Mouse (Mus musculus) cerebellum, adult 8-10 months (tissue): ENCODE data around the gene Gm10322.

ENCODE experiments used
- DNase-seq: peaks from one replicate; pipeline ENCODE4 v3.0.0; 2022

The Gm10322 gene

GRCm38 (mm10) chr10:59602891-59603290 is 13.0 kb upstream of the Gm10322 start:
- peak; percentile 47 for DNase-seq

DNA sequence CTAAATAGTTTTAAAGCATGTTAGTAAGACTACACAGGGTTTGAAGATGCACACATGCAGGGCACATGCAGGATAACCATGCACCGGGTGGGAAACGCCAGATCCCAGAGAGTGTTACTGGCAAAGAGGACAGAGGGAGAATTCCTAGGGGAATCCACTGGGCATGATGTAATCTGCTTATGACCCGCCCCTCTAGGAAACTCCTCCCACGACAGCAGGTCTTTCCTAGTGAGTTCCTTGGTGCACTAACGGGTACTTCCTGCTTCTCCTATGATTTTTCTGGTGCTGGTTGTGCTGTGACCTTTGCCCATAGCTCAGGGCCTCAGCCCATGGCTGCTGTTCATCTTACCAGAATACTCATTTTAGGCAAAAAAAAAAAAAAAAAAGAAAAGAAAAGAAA is 12.0 kb upstream of the Gm10322 start:
- DNase-seq, result no peak

DNA sequence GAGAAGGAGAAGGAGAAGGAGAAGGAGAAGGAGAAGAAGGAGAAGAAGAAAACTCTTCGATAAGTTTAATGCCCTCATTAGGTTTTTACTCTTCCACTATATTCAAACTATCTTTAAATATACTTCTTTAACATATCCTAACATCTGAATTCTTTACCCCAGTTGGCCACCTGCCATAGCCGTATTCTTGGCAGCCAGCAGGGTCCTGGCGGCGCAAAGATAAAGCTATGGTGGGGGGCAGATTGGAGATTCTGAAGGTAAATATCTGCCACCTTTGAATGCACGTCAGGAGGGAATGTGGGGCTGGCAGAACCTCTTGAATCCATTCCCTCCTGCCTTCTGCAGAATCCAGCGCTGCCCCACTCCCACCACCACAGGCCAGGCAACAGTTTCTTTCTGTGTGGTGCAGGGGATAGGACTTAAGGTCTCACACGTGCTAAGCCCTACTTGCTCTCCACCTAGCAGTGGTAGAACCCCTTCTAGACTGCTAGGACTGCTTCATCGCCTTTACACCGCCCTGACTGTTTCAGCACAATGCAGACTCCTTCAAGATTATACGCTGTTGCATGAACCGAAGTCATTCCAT is 10.9 kb upstream of the Gm10322 start:
- no peak for DNase-seq

DNA sequence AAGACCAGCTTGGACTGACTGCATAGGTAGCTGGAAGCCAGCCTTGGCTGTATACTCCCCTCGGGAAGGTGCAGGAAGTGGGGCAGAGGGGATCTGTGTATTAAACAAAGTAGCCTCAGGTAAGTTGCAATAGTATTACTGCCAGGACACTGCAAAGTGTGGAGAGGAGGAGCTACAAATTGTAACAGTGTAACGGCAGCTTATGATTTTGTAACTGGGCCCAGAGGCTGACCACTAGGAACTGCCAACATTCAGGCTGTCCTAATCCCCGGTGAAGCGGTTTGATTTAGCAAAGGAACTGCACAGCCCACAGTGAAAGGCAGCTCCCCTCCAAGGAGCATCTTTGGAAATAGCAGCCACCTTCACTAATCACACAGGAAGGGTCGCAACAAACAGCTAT is 2.6 kb upstream of the Gm10322 start:
- no peak for DNase-seq

GRCm38 (mm10) chr10:59614141-59614540 is 1.7 kb upstream of the Gm10322 start:
- peak; percentile 67 for DNase-seq

GRCm38 (mm10) chr10:59615411-59615810 is 452 bp upstream of the Gm10322 start:
- peak; percentile 46 for DNase-seq

DNA sequence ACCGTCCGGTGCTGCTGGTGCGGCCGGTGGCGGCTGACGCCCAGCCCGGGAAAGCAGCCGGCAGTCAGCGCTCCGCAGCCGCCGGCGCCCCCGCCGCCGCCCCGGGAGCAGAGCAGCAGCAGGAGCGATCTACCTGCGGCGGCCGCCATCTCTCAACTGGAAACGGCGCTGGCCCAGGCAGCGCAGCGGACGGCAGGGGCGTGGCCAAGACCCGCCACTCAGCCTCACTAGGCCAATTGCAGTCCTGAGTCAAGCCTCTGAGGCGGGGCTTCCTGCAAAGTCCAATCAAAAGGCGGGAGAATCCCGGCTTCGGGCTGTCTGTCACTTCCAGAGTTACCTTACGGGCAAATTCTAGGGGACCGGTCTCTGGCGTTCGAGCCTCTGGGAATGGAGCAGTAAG is 659 bp downstream of the Gm10322 start, which contains the start of gene Mcu:
TSS of gene Mcu (minus strand) at position 171 of the 400 bp plus-strand sequence.
- peak; percentile 97 for DNase-seq

DNA sequence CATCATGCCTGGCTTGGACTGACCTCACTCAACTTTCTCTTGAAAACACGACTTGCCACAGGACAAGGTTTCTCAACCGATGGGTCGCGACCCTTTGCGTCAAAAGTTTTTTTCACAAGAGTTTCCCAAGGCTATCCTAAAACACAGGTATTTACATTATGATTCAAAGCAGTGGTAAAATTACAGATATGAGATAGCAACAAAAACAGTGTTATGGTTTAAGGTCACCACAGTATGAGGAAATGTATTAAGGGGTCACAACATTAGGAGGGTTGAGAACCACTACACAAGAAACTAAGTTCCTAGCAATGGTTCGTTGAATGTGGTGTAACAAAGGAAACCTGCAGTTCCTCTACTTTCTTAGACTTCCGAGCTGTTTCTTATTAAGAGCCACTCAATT is 1.9 kb downstream of the Gm10322 start:
- DNase-seq, result no peak

DNA sequence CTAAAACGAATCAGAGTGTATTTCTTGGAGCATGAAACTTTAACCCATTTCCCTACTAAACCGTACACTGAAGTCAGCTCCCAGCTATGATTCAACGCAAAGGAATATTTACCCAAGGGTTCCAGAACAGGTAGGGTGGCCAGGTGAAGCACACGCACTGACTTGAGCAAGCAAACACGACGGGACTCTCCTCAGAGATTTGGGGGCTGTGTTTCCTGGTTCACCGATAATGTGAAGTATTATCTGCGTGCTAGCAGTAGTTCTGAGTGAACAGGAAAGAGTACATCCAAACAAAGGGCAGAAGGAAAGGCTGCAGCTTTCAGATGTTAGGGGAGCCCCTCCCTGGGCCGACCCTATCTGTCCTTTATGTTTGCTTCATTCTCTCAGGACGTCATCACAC is 5.5 kb downstream of the Gm10322 start:
- DNase-seq, result no peak

DNA sequence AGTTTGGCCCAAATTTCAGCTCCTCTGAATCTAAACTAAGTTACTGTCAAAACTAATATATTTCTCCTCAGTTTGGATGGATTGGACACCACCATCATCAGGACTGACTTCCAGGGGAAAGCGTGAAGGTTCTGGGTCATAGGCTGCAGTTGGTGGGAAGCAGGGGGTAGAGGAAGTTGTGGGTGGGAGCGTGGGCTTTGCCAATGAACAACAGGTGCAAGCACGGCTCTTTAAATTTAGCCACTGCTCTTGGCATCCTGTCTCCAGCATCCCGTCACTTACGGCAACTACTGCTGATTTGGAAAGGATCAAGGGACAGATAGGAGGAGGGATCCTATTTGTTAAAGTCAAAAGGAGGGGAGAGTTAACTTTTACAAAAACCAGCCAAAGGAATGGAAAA is 7.6 kb downstream of the Gm10322 start:
- DNase-seq, result peak; percentile 35

- no peak for DNase-seq
Observed at GRCm38 (mm10) chr10:59628641-59629505, 13.0 kb downstream of the Gm10322 start.

GRCm38 (mm10) chr10:59629506-59629782 is 13.6 kb downstream of the Gm10322 start:
- DNase-seq, result no peak

- no peak for DNase-seq
Observed at GRCm38 (mm10) chr10:59636048-59636447, 20.2 kb downstream of the Gm10322 start.

DNA sequence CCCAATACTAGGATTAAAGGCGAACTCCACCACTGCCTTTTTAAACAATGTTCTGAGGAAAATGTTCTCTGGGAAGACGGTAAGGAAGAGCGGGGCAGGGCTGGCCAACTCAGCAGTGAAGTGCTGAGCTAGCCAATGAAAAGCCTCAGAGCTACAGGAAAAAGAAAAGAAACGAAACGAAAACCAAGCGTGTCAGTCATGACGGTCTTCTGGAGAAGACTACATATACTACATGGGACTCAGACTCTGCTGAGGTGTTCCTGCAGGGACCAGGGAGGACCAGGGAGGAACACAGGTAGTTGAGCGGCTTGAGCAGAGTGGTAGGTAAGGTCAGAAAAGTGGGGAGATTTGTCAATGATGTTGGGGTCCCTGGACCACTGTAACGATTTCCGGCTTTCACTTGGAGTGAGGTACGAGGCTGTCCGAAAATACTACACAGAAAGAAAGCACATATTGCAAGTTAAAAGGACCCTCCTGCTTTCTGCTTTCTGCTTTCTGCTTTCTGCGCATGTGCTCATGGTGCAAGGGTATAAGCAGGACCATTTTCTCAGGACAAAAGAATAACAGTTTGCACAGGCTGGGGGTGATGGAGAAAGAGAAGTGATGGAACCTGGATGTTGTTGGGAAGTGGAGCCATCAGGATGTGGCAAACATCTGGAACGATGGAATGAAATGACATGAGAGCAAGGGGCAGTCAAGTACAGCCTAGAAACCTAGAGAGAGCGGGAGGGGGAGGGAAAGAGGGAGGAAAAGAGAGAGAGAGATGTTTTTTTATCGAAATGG is 21.1 kb downstream of the Gm10322 start:
- no peak for DNase-seq

DNA sequence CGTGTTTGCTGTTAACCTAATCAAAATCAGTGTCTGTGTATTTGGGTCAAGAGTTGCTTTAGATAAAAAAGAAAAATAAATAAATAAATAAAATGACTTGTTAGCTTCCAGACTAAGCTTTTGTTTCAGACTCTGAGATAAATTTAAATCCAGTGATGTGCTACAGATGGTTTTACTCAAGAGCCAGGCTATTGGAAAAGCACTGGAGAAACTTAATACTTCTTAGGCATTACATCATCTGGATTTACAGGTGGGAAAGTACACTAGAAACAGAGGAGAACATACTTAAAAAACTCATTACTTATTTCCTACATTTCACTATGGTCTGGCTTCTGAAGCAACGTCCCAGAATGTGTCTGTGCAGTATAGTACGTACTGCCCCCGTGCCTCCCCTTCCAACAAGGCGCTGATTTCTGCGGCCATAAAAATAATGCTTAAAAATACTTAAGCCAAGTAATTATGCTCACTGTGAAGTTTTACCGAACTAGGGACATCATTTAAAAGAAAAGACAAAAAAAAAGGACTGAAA is 21.8 kb downstream of the Gm10322 start:
- DNase-seq, result no peak

DNA sequence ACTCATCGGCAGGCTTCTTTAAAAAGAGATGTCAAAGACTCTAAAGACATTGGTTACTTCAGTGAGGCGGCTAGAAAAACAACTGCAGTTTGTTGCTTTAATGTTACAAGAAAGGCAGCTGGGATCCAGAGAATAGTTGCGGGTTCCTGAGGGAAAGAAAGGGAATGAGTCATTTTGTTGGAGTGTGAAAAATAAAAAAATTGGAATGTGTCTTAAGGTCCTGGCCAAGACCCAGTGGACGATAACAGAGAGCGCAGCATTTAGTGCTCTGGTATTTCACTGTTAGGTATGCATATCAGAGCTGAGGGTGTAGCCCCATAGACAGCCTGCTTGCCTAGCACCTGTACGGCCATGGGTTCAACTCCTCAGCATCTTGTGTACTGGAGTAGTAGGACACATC is 22.7 kb downstream of the Gm10322 start:
- DNase-seq, result no peak

DNA sequence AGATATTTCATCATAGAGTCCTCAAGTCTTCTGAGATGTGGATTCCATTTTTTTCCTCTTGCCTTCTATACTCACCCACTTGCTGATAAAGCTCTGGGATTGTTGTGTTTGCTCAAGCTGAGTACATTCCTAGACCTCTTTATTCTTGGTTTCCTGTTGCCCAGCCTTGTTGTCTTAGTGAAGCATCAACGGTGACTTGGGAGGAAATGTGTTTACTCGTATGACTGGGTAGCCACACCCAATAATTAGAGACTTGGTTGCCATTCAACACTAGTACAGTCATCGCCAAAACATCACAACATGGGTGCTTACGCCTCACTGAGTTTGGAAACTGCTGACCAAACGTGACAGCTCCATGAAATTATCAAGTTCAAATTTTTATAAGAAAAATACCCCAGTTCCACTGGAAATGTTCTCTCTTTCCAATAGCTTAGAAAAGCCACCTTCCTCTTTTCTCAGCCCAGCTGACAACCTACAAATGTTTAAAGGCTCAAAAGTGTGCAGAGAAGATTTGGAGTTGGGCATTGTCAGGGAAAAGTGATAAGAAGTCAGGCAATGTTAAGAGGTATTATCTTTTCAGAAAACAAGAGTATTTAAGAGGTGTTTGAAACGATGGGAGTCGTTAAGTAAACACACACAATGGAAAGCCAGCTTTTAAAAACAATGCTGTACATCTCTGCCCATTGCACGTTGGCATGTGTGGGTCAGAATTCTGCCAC is 27.0 kb downstream of the Gm10322 start:
- no peak for DNase-seq

DNA sequence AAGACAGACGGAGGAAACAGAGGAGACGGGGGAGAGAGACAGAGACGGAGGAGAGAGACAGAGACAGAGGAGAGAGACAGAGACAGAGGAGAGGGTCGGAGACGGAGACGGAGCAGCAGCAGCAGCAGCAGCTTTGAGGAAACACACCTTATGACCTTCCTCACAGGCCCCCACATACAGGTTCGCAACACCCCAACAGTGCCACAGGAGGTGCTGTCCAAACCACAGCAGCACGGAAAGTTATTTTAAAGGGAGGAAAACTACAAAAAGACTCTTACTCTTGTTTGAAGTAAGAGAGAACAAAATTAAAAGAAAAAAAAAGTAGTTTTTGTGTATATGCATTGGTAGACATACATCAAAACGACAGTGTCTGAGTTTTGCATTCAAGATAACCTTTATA is 27.8 kb downstream of the Gm10322 start:
- no peak for DNase-seq

DNA sequence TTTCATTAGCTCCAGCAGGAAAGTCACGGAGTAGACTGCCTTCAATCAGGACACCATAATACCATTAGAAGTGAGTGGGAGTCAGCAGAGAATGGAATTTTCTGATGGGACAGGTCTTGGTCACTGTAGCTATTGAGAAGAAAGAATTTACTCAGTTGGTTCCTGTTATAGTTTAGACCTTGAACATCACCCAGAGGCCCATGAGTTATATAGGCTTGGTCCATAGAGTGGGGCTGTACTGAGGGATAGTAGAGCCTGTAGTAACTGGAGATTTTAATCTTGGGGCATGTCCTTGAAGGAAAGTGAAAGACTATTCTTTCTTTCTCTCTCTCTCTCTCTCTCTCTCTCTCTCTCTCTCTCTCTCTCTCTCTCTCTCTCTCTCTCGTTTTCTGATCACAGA is 28.8 kb downstream of the Gm10322 start:
- no peak for DNase-seq

DNA sequence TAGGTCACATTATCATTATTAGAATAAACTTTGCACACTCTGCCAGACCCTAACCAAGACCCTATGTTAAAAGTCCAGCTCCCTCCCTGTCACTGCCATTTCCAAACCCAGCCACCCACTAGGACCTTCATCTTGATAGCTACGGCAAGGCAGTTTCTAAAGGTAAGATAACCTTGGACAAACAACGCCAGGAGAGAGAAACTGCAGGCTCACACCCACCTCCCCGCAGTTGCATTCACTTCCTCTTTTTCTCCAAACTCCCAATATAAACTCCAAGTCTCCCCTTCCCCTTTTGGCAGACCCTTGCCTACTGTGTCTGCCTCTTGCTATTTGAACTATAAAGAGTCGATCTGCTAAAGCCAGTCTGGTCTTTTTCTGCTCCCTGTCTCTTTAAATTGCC is 29.3 kb downstream of the Gm10322 start:
- no peak for DNase-seq

DNA sequence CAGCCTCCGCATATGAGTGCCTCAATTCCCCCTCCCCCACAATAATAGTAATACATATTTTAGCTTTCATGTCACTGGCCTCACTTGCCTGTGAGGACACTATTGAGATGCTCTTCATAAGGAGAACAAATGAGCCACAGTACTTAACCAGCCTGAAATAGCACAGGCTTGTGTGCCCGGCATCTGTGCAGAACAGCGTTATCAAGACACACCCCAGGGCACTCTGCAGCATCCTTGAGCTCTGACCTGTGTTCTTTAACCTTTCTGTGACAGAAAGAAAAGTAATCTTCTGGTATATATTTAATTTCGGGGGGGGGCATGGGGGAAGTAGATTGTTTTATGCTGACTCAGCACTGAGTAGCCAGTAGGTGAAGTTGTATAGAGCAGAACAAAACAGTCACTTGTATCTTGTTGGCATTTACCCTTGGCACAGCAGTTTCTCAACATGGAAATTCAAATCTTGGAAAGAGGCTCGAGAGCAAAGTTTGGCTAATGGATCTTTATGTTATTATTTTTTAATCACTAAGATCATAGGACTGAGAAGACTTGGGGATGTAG is 31.0 kb downstream of the Gm10322 start:
- no peak for DNase-seq

DNA sequence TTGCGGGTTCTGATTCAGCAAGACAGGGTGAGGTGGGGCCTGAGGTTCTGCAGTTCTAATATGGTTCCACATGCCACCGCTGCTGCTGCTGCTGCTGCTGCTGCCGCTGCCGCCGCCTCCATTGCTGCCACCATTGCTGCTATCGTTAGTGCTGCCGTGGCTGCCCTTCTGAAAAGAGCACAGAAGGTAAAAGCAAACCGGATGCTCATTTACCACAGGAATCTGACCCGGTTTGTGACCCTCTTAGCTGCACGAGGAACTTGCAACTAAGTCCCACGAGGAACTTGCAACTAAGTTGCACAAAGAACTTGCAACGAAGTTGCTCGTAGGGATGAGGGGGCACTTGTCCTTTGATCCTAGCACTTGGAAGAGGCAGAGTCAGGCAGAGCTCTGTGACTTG is 40.9 kb downstream of the Gm10322 start:
- DNase-seq, result no peak

DNA sequence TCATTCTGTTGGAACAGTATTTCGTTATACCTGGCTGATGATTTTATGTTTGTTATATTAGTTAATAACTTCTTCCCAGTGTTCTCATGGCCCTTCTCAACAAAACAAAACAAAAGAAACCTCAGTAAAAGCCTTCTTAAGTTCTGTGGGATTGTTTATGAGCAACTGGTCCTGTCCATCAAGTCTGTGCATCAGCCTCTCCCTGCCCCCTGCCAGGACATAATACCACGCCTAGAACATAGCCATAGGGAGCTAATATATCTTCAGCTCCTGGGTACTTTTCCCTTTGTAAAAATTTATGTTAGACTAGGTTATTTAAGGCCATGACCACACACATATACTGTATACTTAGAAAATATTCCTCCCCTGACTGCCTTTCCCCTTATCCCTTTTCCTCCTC is 48.9 kb downstream of the Gm10322 start:
- DNase-seq, result no peak
